Mouse (Mus musculus): Measurements from ENCODE around the gene Rbp3. TPM values are rescaled to one million over a fixed set of nuclear protein-coding genes. Genes with fewer than 3 reads are reported as not detected.

The Rbp3 gene
- total and polyA plus RNA-seq, 3 experiments: not detected

GRCm38 (mm10) chr14:34000076-34000475 lies 46.3 kb downstream of the Rbp3 start:
- H3K4me3 ChIP-seq: no peak overlapping the region
- intact Hi-C loops (cut with DNase I): no loop called here
- no peaks in the 10 kb centered on the region for H3K79me2 ChIP-seq (replicated peaks; ENCODE audit: control insufficient read depth, insufficient read depth, low read length)

DNA sequence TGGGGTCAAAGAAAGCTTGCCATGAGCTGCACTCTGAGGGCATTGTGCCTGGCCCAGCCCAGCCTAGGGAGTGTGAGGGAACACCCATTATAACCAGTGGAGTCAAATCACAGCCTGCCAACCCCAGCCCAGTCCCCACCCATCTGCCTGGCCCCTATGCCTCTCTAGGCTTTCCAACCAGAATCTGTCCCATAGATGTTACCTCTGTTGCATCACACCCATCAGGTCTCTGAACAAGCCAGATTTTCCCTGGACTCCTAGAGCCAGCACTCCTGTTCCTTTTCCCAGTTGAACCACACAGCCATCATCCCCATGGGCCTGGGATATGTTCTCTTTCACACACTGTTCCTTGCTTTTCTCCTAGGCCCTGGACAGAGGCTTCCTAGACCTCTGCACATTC lies 47.6 kb downstream of the Rbp3 start:
- DNase-seq: no peak
- Histone ChIP-seq H3K27ac (no peak overlapping the region), H3K9ac (ENCODE audit: low read depth, low read length) (no peak overlapping the region), H3K4me1 (ENCODE audit: control insufficient read depth, insufficient read depth, low read length) (no peaks in the 10 kb centered on the region), H3K36me3 (ENCODE audit: control insufficient read depth, insufficient read depth, low read length) (no peaks in the 10 kb centered on the region), H3K4me3 (no peak overlapping the region), H3K27me3 (ENCODE audit: control insufficient read depth, insufficient read depth, low read length) (no peaks in the 10 kb centered on the region), H3K79me2 (replicated peaks; ENCODE audit: control insufficient read depth, insufficient read depth, low read length) (no peaks in the 10 kb centered on the region)
- no peak for TF ChIP-seq CTCF (IDR thresholded peaks at IDR 0.05)
- no peak for TF ChIP-seq EP300 (IDR thresholded peaks at IDR 0.05; ENCODE audit: insufficient read depth, low read depth, low read length)
- no peak for TF ChIP-seq POLR2A (IDR thresholded peaks at IDR 0.05; ENCODE audit: insufficient read depth, low read depth, low read length)
- intact Hi-C loops (cut with DNase I): no loop called here

More at GRCm38 (mm10) chr14:34000076-34000475, 46.3 kb downstream of the Rbp3 start:
- Histone ChIP-seq H3K36me3 (ENCODE audit: control insufficient read depth, insufficient read depth, low read length) (no peaks in the 10 kb centered on the region), H3K4me1 (ENCODE audit: control insufficient read depth, insufficient read depth, low read length) (no peaks in the 10 kb centered on the region), H3K9ac (ENCODE audit: low read depth, low read length) (no peak overlapping the region), H3K27ac (no peak overlapping the region), H3K27me3 (ENCODE audit: control insufficient read depth, insufficient read depth, low read length) (no peaks in the 10 kb centered on the region)
- no peak for DNase-seq
- TF ChIP-seq CTCF (IDR thresholded peaks at IDR 0.05) (no peak), EP300 (IDR thresholded peaks at IDR 0.05; ENCODE audit: insufficient read depth, low read depth, low read length) (no peak), POLR2A (IDR thresholded peaks at IDR 0.05; ENCODE audit: insufficient read depth, low read depth, low read length) (no peak)

GRCm38 (mm10) chr14:34002358-34002757 lies 48.6 kb downstream of the Rbp3 start:
- intact Hi-C loops (cut with DNase I): no loop called here
- Histone ChIP-seq H3K4me3 (no peak overlapping the region), H3K27me3 (ENCODE audit: control insufficient read depth, insufficient read depth, low read length) (no peaks in the 10 kb centered on the region), H3K27ac (no peak overlapping the region), H3K9ac (ENCODE audit: low read depth, low read length) (no peak overlapping the region), H3K36me3 (ENCODE audit: control insufficient read depth, insufficient read depth, low read length) (no peaks in the 10 kb centered on the region), H3K4me1 (ENCODE audit: control insufficient read depth, insufficient read depth, low read length) (no peaks in the 10 kb centered on the region), H3K79me2 (replicated peaks; ENCODE audit: control insufficient read depth, insufficient read depth, low read length) (no peaks in the 10 kb centered on the region)
- DNase-seq: no peak
- TF ChIP-seq POLR2A (IDR thresholded peaks at IDR 0.05; ENCODE audit: insufficient read depth, low read depth, low read length) (no peak), CTCF (IDR thresholded peaks at IDR 0.05) (no peak), EP300 (IDR thresholded peaks at IDR 0.05; ENCODE audit: insufficient read depth, low read depth, low read length) (no peak)
- 78% methylated on average over 5 of the region's 5 CpGs for WGBS

Other genes with a start within 250 kb of the Rbp3 start
- 1 to 10 TPM; 1.0 to 1.1 TPM for gene Gdf10, start 30.4 kb upstream of the Rbp3 start, total RNA-seq (2021)
- 1.8 and 3.8 TPM in 2 replicates for gene Gdf10, start 30.4 kb upstream of the Rbp3 start, polyA plus RNA-seq (2012; rRNA removed)
- gene Gdf2, start 13.0 kb upstream of the Rbp3 start, total RNA-seq (2021): under 1 TPM; 0.10 to 0.34 TPM
- 0.16 and 0.20 TPM in 2 replicates for gene Gdf2, start 13.0 kb upstream of the Rbp3 start, polyA plus RNA-seq (2012; rRNA removed)
- gene Zfp488, start 24.8 kb downstream of the Rbp3 start, total RNA-seq (2021): not detected
- gene Zfp488, start 24.8 kb downstream of the Rbp3 start, polyA plus RNA-seq (2012; rRNA removed): not detected in 2 replicates
- gene Gm30083, start 61.2 kb downstream of the Rbp3 start, total RNA-seq (2021): not detected
- not detected in 2 replicates for gene Gm30083, start 61.2 kb downstream of the Rbp3 start, polyA plus RNA-seq (2012; rRNA removed)
- gene Gm5460, start 62.8 kb downstream of the Rbp3 start, total RNA-seq (2021): not detected
- not detected in 2 replicates for gene Gm5460, start 62.8 kb downstream of the Rbp3 start, polyA plus RNA-seq (2012; rRNA removed)
- not detected for gene Antxrl, start 98.7 kb downstream of the Rbp3 start, total RNA-seq (2021)
- gene Antxrl, start 98.7 kb downstream of the Rbp3 start, polyA plus RNA-seq (2012; rRNA removed): 0.06 TPM in 2 replicates
- 1 to 10 TPM; 2.5 to 3.1 TPM for gene Anxa8, start 132.0 kb downstream of the Rbp3 start, total RNA-seq (2021)
- gene Anxa8, start 132.0 kb downstream of the Rbp3 start, polyA plus RNA-seq (2012; rRNA removed): 2.0 and 4.0 TPM in 2 replicates
- not detected for gene A630023A22Rik, start 148.8 kb downstream of the Rbp3 start, total RNA-seq (2021)
- not detected in 2 replicates for gene A630023A22Rik, start 148.8 kb downstream of the Rbp3 start, polyA plus RNA-seq (2012; rRNA removed)
- gene Npy4r, start 198.5 kb downstream of the Rbp3 start, total RNA-seq (2021): under 1 TPM; 0.08 to 0.18 TPM
- 0.80 and 1.1 TPM in 2 replicates for gene Npy4r, start 198.5 kb downstream of the Rbp3 start, polyA plus RNA-seq (2012; rRNA removed)
- under 1 TPM; 0.23 to 0.26 TPM for gene Gprin2, start 247.7 kb downstream of the Rbp3 start, total RNA-seq (2021)
- 0.10 and 0.20 TPM in 2 replicates for gene Gprin2, start 247.7 kb downstream of the Rbp3 start, polyA plus RNA-seq (2012; rRNA removed)

All from heart, adult 2 months (tissue).